ENCODE assay signal across 8 mouse cellular contexts in genomic region chr2:32451870-32452372, GRCm38 (mm10). TPM values are rescaled to one million over a fixed set of nuclear protein-coding genes. Genes with fewer than 3 reads are reported as not detected.
DNase-seq lines count a peak whose midpoint lies in the region; ATAC-seq lines count a peak whose summit lies in the region.

No protein-coding gene starts in this region.

- H3K9me3 ChIP-seq in hindbrain, embryonic 16.5 days (ENCODE audit: control insufficient read depth, low read length) = no peaks in the 10 kb centered on the region

- H3K79me2 ChIP-seq in macrophage (ENCODE audit: inconsistent target) = peaks cover 54% of the 10 kb centered on the region

- no peaks in the 10 kb centered on the region for H3K27me3 ChIP-seq in hindbrain, embryonic 16.5 days (replicated peaks; ENCODE audit: control insufficient read depth, insufficient read depth, low read length)

- H3K27ac ChIP-seq in hindbrain, embryonic 16.5 days (ENCODE audit: low read depth, low read length) = peak overlapping the region; percentile 97
- peak overlapping the region; percentile 81 for H3K27ac ChIP-seq in macrophage

- peak; percentile 97 for ATAC-seq in hindbrain, embryonic 16.5 days

- peak overlapping the region; percentile 45; the same call in 1 of the 2 replicates for H3K9ac ChIP-seq in hindbrain, embryonic 16.5 days (ENCODE audit: low read depth, low read length)

- peak; percentile 93 for DNase-seq in WW6 (ENCODE audit: low read depth, low spot score)
- DNase-seq in cerebellum, postnatal 4 days (ENCODE audit: low spot score in 2 of 2) = peak; percentile 95 to 98
- peak; percentile 99 for DNase-seq in gastrocnemius, adult 18-20 months (ENCODE audit: low spot score)
- peak; percentile 96 to 99 for DNase-seq in left cerebral cortex, adult 18-20 months (ENCODE audit: low spot score in 2 of 2)
- DNase-seq in right cerebral cortex, adult 18-20 months = peak; percentile 99
- DNase-seq in urinary bladder, postnatal 10 days (ENCODE audit: low spot score) = peak; percentile 87

- H3K4me2 ChIP-seq in hindbrain, embryonic 16.5 days (ENCODE audit: low read length) = peak overlapping the region; percentile 78

- 0% methylated on average over 25 of the region's 25 CpGs for WGBS in hindbrain, embryonic 16.5 days
- WGBS in macrophage (ENCODE audit: missing documents) = 1% methylated on average over 23 of the region's 25 CpGs

- H3K36me3 ChIP-seq in hindbrain, embryonic 16.5 days (ENCODE audit: control insufficient read depth, insufficient read depth, low read length) = no peaks in the 10 kb centered on the region
- H3K36me3 ChIP-seq in macrophage (ENCODE audit: inconsistent target) = peaks cover 20% of the 10 kb centered on the region; the same call in 1 of the 2 replicates

- H3K4me3 ChIP-seq in hindbrain, embryonic 16.5 days (ENCODE audit: low read length) = peak overlapping the region; percentile 88
- peak overlapping the region; percentile 43 for H3K4me3 ChIP-seq in macrophage (ENCODE audit: inconsistent target)

- peaks cover 26% of the 10 kb centered on the region for H3K4me1 ChIP-seq in hindbrain, embryonic 16.5 days (ENCODE audit: control insufficient read depth, insufficient read depth, low read depth, low read length)

RNA-seq across cellular contexts. Expression of gene Slc25a25, which starts 0.7 kb away (rescaled TPM):
- 100 to 1,000 TPM in 1 of 2 experiments, 10 to 100 TPM in 1; 47.6 to 217 TPM for total RNA-seq in gastrocnemius, adult 18-20 months (2021)
- polyA plus RNA-seq in hindbrain, embryonic 16.5 days (2015; fragmentation: Nextera tagmentation; extraction: Ambion mirVana) = 55.0 and 60.6 TPM in 2 replicates
- 10 to 100 TPM; 67.5 to 72.1 TPM for total RNA-seq in left cerebral cortex, adult 18-20 months (2021)
- 100 to 1,000 TPM in 2 of 26 experiments, 10 to 100 TPM in 24; 30.0 to 125 (median 63.2) TPM for total RNA-seq in macrophage (2018; cell fraction: chromatin; rRNA removed)
- total RNA-seq in macrophage (2018; cell fraction: cytosol; rRNA removed) = 10 to 100 TPM in 25 of 26 experiments, 1 to 10 TPM in 1; 6.7 to 47.1 (median 16.0) TPM
- 10 to 100 TPM; 25.0 to 95.1 (median 35.8) TPM for total RNA-seq in macrophage (2018; cell fraction: nucleus; rRNA removed)
- 7.1 to 13.2 TPM (median 12.2 TPM) in 3 replicates for polyA plus RNA-seq in macrophage (2018)

RNA-seq across cellular contexts. Expression of gene Naif1, which starts 1.7 kb away (rescaled TPM):
- total RNA-seq in gastrocnemius, adult 18-20 months (2021) = 1 to 10 TPM; 2.6 to 3.0 TPM
- polyA plus RNA-seq in hindbrain, embryonic 16.5 days (2015; fragmentation: Nextera tagmentation; extraction: Ambion mirVana) = 5.1 and 5.2 TPM in 2 replicates
- 1 to 10 TPM; 3.7 to 4.6 TPM for total RNA-seq in left cerebral cortex, adult 18-20 months (2021)
- total RNA-seq in macrophage (2018; cell fraction: chromatin; rRNA removed) = 1 to 10 TPM; 1.4 to 3.6 (median 2.0) TPM
- total RNA-seq in macrophage (2018; cell fraction: cytosol; rRNA removed) = 1 to 10 TPM; 2.4 to 5.6 (median 4.5) TPM
- 1 to 10 TPM; 1.4 to 6.3 (median 3.5) TPM for total RNA-seq in macrophage (2018; cell fraction: nucleus; rRNA removed)
- polyA plus RNA-seq in macrophage (2018) = 3.2 to 3.8 TPM (median 3.8 TPM) in 3 replicates

RNA-seq across cellular contexts. Expression of gene Ptges2, which starts 56.2 kb away (rescaled TPM):
- total RNA-seq in gastrocnemius, adult 18-20 months (2021) = 10 to 100 TPM; 37.1 to 43.0 TPM
- polyA plus RNA-seq in hindbrain, embryonic 16.5 days (2015; fragmentation: Nextera tagmentation; extraction: Ambion mirVana) = 56.4 and 59.8 TPM in 2 replicates
- 10 to 100 TPM; 49.5 to 51.2 TPM for total RNA-seq in left cerebral cortex, adult 18-20 months (2021)
- total RNA-seq in macrophage (2018; cell fraction: chromatin; rRNA removed) = 10 to 100 TPM in 1 of 26 experiments, 1 to 10 TPM in 23, under 1 TPM in 2; 0.92 to 12.7 (median 4.5) TPM
- 10 to 100 TPM in 16 of 26 experiments, 1 to 10 TPM in 10; 5.4 to 14.4 (median 10.7) TPM for total RNA-seq in macrophage (2018; cell fraction: cytosol; rRNA removed)
- 10 to 100 TPM in 3 of 26 experiments, 1 to 10 TPM in 23; 1.9 to 11.9 (median 5.4) TPM for total RNA-seq in macrophage (2018; cell fraction: nucleus; rRNA removed)
- 7.9 to 14.2 TPM (median 9.4 TPM) in 3 replicates for polyA plus RNA-seq in macrophage (2018)

Comparison
In these comparisons a context has a peak if more than half of its experiments do, and no peak if none do; other contexts are left out.
1. Peak in every context shown above with its lines: DNase-seq, ATAC-seq, H3K4me3 ChIP-seq and H3K27ac ChIP-seq.